Mouse (Mus musculus) right cerebral cortex, postnatal 14 days (tissue): ENCODE measurements at regions not wholly inside any gene's neighbourhood (a gene's known extent, or its start where the extent isn't known, plus 50 kb on each side); places are given as distances from the start of the nearest gene placed in this dataset.
A peak's percentile ranks its signal among the peaks of the same experiment; 100 is the strongest.

Source experiments
- DNase-seq: peaks from one replicate; pipeline ENCODE4 v3.0.0; 2022

- no peak for DNase-seq
Measured at GRCm38 (mm10) chr11:92858170-92858569, 239.7 kb upstream of the Car10 start.

DNA sequence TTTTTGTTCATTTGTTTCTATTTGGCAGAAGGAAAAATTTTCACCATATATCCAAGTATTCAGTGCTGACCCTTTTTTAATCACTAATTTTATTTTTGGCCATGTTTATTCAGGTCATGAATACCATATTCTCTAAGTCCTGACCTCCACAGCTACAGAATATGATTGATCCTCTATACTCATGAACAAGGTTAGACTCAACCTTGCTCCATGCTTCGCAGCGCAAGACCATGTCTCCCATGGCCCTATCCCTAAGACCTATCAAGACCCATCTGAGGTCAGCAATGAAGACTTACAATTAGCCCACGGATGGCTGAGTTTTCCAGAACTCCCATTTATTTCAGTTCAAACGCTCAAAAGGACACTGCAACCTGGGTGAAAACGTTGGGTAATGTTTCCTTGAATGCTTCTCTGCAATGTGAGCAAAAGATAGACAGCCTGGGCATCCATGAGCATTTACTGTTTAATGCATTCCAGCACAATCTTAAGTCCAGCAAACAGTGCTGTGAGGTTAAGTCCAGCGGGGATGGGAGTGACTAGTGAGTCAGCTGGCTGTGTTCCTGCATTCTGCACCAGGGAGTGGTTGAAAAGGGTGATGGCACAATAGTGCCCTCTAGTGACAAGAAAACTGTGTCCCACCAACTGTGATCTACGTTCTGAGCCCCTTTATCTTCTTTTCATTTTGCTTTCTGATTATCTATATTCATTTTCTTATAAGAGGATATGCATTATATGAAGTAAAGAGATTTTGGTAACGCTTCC, 208.0 kb upstream of the Car10 start:
- peak; percentile 42 for DNase-seq

DNA sequence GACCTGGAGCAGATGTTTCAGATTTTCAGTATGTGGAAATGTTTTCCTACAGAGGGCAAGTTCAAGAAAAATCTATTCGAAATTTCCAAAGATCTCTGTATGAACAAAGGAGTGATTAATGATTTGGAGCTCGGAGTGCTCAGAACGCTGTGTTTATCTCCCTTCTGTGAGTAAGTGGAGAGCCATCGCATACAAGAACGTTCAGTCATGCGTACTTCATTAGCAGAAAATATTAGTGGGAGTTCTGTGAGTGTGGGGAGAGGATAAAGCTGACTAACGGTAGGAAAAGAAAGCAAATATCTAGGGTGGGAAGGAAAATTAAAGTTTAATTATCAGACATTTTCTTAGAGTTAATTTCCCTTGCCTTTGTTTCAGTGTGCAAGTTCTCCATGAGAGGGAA, 198.5 kb upstream of the Car10 start:
- no peak for DNase-seq
